ENCODE assay signal across 19 mouse cellular contexts in the genomic region with DNA sequence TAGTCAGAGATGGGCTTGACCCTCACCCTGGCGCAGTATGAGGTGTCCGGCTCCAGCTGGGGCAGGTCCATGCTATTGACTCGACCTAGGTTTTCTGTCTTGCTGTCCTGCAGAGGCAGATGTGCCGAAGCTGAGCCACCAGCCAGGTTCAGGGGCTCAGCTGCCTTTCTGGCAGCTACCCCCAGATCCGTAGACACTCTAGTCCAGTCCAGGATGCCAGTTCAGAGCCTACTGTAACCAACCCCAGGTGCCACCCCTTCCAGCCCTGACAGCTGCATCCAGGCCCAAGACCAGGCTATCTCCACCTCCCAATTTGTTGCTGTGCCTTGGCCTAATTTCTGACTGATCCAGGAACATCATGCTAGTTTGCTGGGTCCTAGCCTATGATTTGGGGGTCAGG. TPM values are rescaled to one million over a fixed set of nuclear protein-coding genes. Genes with fewer than 3 reads are reported as not detected.
DNase-seq lines count a peak whose midpoint lies in the region; TF ChIP-seq lines count a peak whose summit lies in the region.
"Had no signal": no experiment of that assay in that cellular context is flagged by ENCODE, and none has a peak within 500 bp of the region (broad histone marks: within the 10 kb centered on the region; RNA-seq: fewer than 3 reads in every experiment).

No protein-coding gene starts in this region.

- 86% methylated on average over 5 of the region's 5 CpGs for WGBS in limb, embryonic 10.5 days

- no peaks in the 10 kb centered on the region for H3K36me3 ChIP-seq in limb, embryonic 10.5 days

- H3K27me3 ChIP-seq in limb, embryonic 10.5 days (ENCODE audit: low read depth, poor library complexity, severe bottlenecking): no peaks in the 10 kb centered on the region
- H3K27me3 ChIP-seq: CH12.LX had no signal

- DNase-seq in gastrocnemius, postnatal 25 days: peak; percentile 23
- DNase-seq in gastrocnemius, adult 2 months: no peak
- DNase-seq in heart, adult 11 months: peak; percentile 91
- no peak for DNase-seq in heart, postnatal 4 days
- DNase-seq in limb, embryonic 10.5 days (ENCODE audit: low spot score): no peak
- peak; percentile 39 for DNase-seq in skeletal muscle tissue, adult 2 months (ENCODE audit: low read depth, low spot score)
- no peak for DNase-seq in layer of hippocampus, adult 2 months (ENCODE audit: low spot score in 2 of 2)
- no peak for DNase-seq in spleen, adult 18-20 months
- DNase-seq: adrenal gland, adult 2 months; adrenal gland, adult 8-10 months; adrenal gland, postnatal 10 days; adrenal gland, postnatal 14 days; adrenal gland, postnatal 25 days; adrenal gland, postnatal 36 days; B cell, adult 2 months; cerebellum, adult 11 months; cerebellum, adult 11-12 months had no signal

- intact Hi-C loops in gastrocnemius, adult 2 months (cut with DNase I): no loop called here

- H3K4me3 ChIP-seq in gastrocnemius, adult 2 months: no peak overlapping the region
- no peak overlapping the region for H3K4me3 ChIP-seq in limb, embryonic 10.5 days
- H3K4me3 ChIP-seq in layer of hippocampus, adult 2 months: no peak overlapping the region

- peaks cover 11% of the 10 kb centered on the region for H3K4me1 ChIP-seq in limb, embryonic 10.5 days

- no peak overlapping the region for H3K27ac ChIP-seq in gastrocnemius, adult 2 months
- H3K27ac ChIP-seq in limb, embryonic 10.5 days: peak overlapping the region; percentile 58
- no peak overlapping the region for H3K27ac ChIP-seq in layer of hippocampus, adult 2 months

- no peak for TF ChIP-seq CTCF in gastrocnemius, adult 2 months (IDR thresholded peaks at IDR 0.05)
- no peak for TF ChIP-seq CTCF in layer of hippocampus, adult 2 months (conservative IDR thresholded peaks at IDR 0.05)

- H3K9me3 ChIP-seq in limb, embryonic 10.5 days (replicated peaks): no peaks in the 10 kb centered on the region

RNA-seq across cellular contexts. Expression of gene Csf2rb2, which starts 17.6 kb away (rescaled TPM):
- total RNA-seq in gastrocnemius, postnatal 25 days (2021): 1 to 10 TPM in 1 of 2 experiments, under 1 TPM in 1; 0.38 to 1.1 TPM
- total RNA-seq in gastrocnemius, adult 2 months (2021): under 1 TPM; 0.66 to 0.78 TPM
- total RNA-seq in heart, postnatal 4 days (2021): 1 to 10 TPM; 1.1 to 1.2 TPM
- 0.40 and 0.45 TPM in 2 replicates for polyA plus RNA-seq in limb, embryonic 10.5 days (2016; fragmentation: Nextera tagmentation; extraction: Ambion mirVana)
- 1 to 10 TPM; 2.9 to 4.2 TPM for total RNA-seq in layer of hippocampus, adult 2 months (2021)
- polyA plus RNA-seq: activated CD4-positive, CD25-positive, alpha-beta regulatory T cell, adult 4 months had no signal

RNA-seq across cellular contexts. Expression of gene Csf2rb, which starts 37.6 kb away (rescaled TPM):
- 1 to 10 TPM in 1 of 2 experiments, under 1 TPM in 1; 0.95 to 2.4 TPM for total RNA-seq in gastrocnemius, postnatal 25 days (2021)
- 1 to 10 TPM in 1 of 2 experiments, under 1 TPM in 1; 0.86 to 1.0 TPM for total RNA-seq in gastrocnemius, adult 2 months (2021)
- 1 to 10 TPM; 1.6 to 2.0 TPM for total RNA-seq in heart, postnatal 4 days (2021)
- 1.5 and 3.3 TPM in 2 replicates for polyA plus RNA-seq in limb, embryonic 10.5 days (2016; fragmentation: Nextera tagmentation; extraction: Ambion mirVana)
- total RNA-seq in layer of hippocampus, adult 2 months (2021): 1 to 10 TPM; 1.3 to 1.7 TPM

RNA-seq across cellular contexts. Expression of gene Ncf4, which starts 43.3 kb away (rescaled TPM):
- 1 to 10 TPM; 1.2 to 1.4 TPM for total RNA-seq in gastrocnemius, postnatal 25 days (2021)
- 1 to 10 TPM in 1 of 2 experiments, not detected in 1; 1.2 TPM for total RNA-seq in gastrocnemius, adult 2 months (2021)
- 1 to 10 TPM; 1.9 to 2.1 TPM for total RNA-seq in heart, postnatal 4 days (2021)
- polyA plus RNA-seq in limb, embryonic 10.5 days (2016; fragmentation: Nextera tagmentation; extraction: Ambion mirVana): 4.3 and 5.3 TPM in 2 replicates
- total RNA-seq in layer of hippocampus, adult 2 months (2021): 1 to 10 TPM in 1 of 2 experiments, under 1 TPM in 1; 0.69 to 2.0 TPM

Comparison
In these comparisons a context has a peak if more than half of its experiments do, and no peak if none do; other contexts are left out.
1. DNase-seq: peak in gastrocnemius, postnatal 25 days (single experiment), heart, adult 11 months (single experiment) and skeletal muscle tissue, adult 2 months (single experiment); none in gastrocnemius, adult 2 months (single experiment), heart, postnatal 4 days (single experiment), limb, embryonic 10.5 days (single experiment), layer of hippocampus, adult 2 months (0 of 2) and spleen, adult 18-20 months (0 of 2).